Mouse (Mus musculus) adrenal gland, adult 10 weeks (tissue): Measurements from ENCODE around the gene Wnt16. TPM values are rescaled to one million over a fixed set of nuclear protein-coding genes. Genes with fewer than 3 reads are reported as not detected.

Experiments
- polyA plus RNA-seq: library from polyadenylated mRNA; stranded (reverse); fragments of 350-450 nt; fragmentation: Illumina TruSeq; extraction: RNeasy Lipid Tissue Mini Kit (QIAGEN cat#74804); gene quantifications from one replicate; pipeline ENCODE4 v1.2.3, GENCODE M21; 2014; ENCODE audit warnings: low read depth, low replicate concordance

The Wnt16 gene
- not detected for polyA plus RNA-seq

GRCm38 (mm10) chr6:22288004-22288736 lies at the start of gene Wnt16:
Gene Wnt16, plus strand, starts transcription at chr6:22288227.

Other genes with a start within 250 kb of the Wnt16 start
- 96.0 TPM for gene Fam3c, start 68.0 kb downstream of the Wnt16 start, polyA plus RNA-seq